Mouse (Mus musculus): ENCODE results near the gene Fbxo24. TPM values are rescaled to one million over a fixed set of nuclear protein-coding genes. Genes with fewer than 3 reads are reported as not detected.

Gene Fbxo24
- total and polyA plus RNA-seq, 3 experiments, result 0.89 to 2.6 (median 2.5) TPM

Other genes starting within 250 kb of the Fbxo24 start
- not detected for gene Zan, start 151.9 kb downstream of the Fbxo24 start, total RNA-seq (2021)
- gene Zan, start 151.9 kb downstream of the Fbxo24 start, polyA plus RNA-seq (2012; rRNA removed), result 0.01 TPM in 2 replicates
- 10 to 100 TPM; 23.0 to 31.7 TPM for gene Pop7, start 126.5 kb downstream of the Fbxo24 start, total RNA-seq (2021)
- 46.9 and 48.7 TPM in 2 replicates for gene Pop7, start 126.5 kb downstream of the Fbxo24 start, polyA plus RNA-seq (2012; rRNA removed)
- 10 to 100 TPM; 25.4 to 31.0 TPM for gene Gigyf1, start 110.5 kb downstream of the Fbxo24 start, total RNA-seq (2021)
- 37.1 and 38.0 TPM in 2 replicates for gene Gigyf1, start 110.5 kb downstream of the Fbxo24 start, polyA plus RNA-seq (2012; rRNA removed)
- not detected for gene Epo, start 95.8 kb downstream of the Fbxo24 start, total RNA-seq (2021)
- gene Epo, start 95.8 kb downstream of the Fbxo24 start, polyA plus RNA-seq (2012; rRNA removed), result not detected in 2 replicates
- 100 to 1,000 TPM; 553 to 611 TPM for gene Gnb2, start 95.5 kb downstream of the Fbxo24 start, total RNA-seq (2021)
- 1,578 and 1,712 TPM in 2 replicates for gene Gnb2, start 95.5 kb downstream of the Fbxo24 start, polyA plus RNA-seq (2012; rRNA removed)
- 1 to 10 TPM; 2.8 to 5.2 TPM for gene Actl6b, start 75.5 kb downstream of the Fbxo24 start, total RNA-seq (2021)
- 6.0 and 10.0 TPM in 2 replicates for gene Actl6b, start 75.5 kb downstream of the Fbxo24 start, polyA plus RNA-seq (2012; rRNA removed)
- 1 to 10 TPM; 1.1 to 1.9 TPM for gene Tfr2, start 59.2 kb downstream of the Fbxo24 start, total RNA-seq (2021)
- gene Tfr2, start 59.2 kb downstream of the Fbxo24 start, polyA plus RNA-seq (2012; rRNA removed), result 1.9 and 2.4 TPM in 2 replicates
- gene Mospd3, start 27.9 kb downstream of the Fbxo24 start, total RNA-seq (2021), result 10 to 100 TPM; 45.4 to 54.1 TPM
- gene Mospd3, start 27.9 kb downstream of the Fbxo24 start, polyA plus RNA-seq (2012; rRNA removed), result 211 TPM in 2 replicates
- gene Pcolce, start 15.2 kb downstream of the Fbxo24 start, total RNA-seq (2021), result 1,000 to 10,000 TPM; 1,014 to 1,197 TPM
- gene Pcolce, start 15.2 kb downstream of the Fbxo24 start, polyA plus RNA-seq (2012; rRNA removed), result 1,453 and 1,846 TPM in 2 replicates
- 10 to 100 TPM; 27.9 to 31.7 TPM for gene Lrch4, start 119 bp upstream of the Fbxo24 start, total RNA-seq (2021)
- 36.7 and 52.7 TPM in 2 replicates for gene Lrch4, start 119 bp upstream of the Fbxo24 start, polyA plus RNA-seq (2012; rRNA removed)
- 1 to 10 TPM; 6.4 to 7.4 TPM for gene Gm20605, start 173 bp upstream of the Fbxo24 start, total RNA-seq (2021)
- gene Gm20605, start 173 bp upstream of the Fbxo24 start, polyA plus RNA-seq (2012; rRNA removed), result 30.4 and 31.4 TPM in 2 replicates
- gene Sap25, start 12.3 kb upstream of the Fbxo24 start, total RNA-seq (2021), result 10 to 100 TPM in 1 of 2 experiments, 1 to 10 TPM in 1; 3.0 to 14.8 TPM
- 81.3 and 84.6 TPM in 2 replicates for gene Sap25, start 12.3 kb upstream of the Fbxo24 start, polyA plus RNA-seq (2012; rRNA removed)
- 10 to 100 TPM in 1 of 2 experiments, 1 to 10 TPM in 1; 9.6 to 14.2 TPM for gene Irs3, start 16.7 kb upstream of the Fbxo24 start, total RNA-seq (2021)
- gene Irs3, start 16.7 kb upstream of the Fbxo24 start, polyA plus RNA-seq (2012; rRNA removed), result 18.9 and 32.8 TPM in 2 replicates
- gene Agfg2, start 55.7 kb upstream of the Fbxo24 start, total RNA-seq (2021), result 10 to 100 TPM; 29.2 to 37.6 TPM
- 73.7 and 85.2 TPM in 2 replicates for gene Agfg2, start 55.7 kb upstream of the Fbxo24 start, polyA plus RNA-seq (2012; rRNA removed)
- gene Nyap1, start 112.6 kb upstream of the Fbxo24 start, total RNA-seq (2021), result 1 to 10 TPM; 2.2 to 6.0 TPM
- 7.3 and 8.9 TPM in 2 replicates for gene Nyap1, start 112.6 kb upstream of the Fbxo24 start, polyA plus RNA-seq (2012; rRNA removed)
- gene Tsc22d4, start 116.7 kb upstream of the Fbxo24 start, total RNA-seq (2021), result 10 to 100 TPM; 82.9 to 89.9 TPM
- 123 and 136 TPM in 2 replicates for gene Tsc22d4, start 116.7 kb upstream of the Fbxo24 start, polyA plus RNA-seq (2012; rRNA removed)
- 10 to 100 TPM; 16.1 to 40.1 TPM for gene Ppp1r35, start 149.8 kb upstream of the Fbxo24 start, total RNA-seq (2021)
- 61.5 and 83.6 TPM in 2 replicates for gene Ppp1r35, start 149.8 kb upstream of the Fbxo24 start, polyA plus RNA-seq (2012; rRNA removed)
- gene Mepce, start 158.7 kb upstream of the Fbxo24 start, total RNA-seq (2021), result 10 to 100 TPM; 43.9 to 46.4 TPM
- 29.9 and 35.4 TPM in 2 replicates for gene Mepce, start 158.7 kb upstream of the Fbxo24 start, polyA plus RNA-seq (2012; rRNA removed)
- gene Zcwpw1, start 158.8 kb upstream of the Fbxo24 start, total RNA-seq (2021), result 1 to 10 TPM; 2.0 to 2.2 TPM
- gene Zcwpw1, start 158.8 kb upstream of the Fbxo24 start, polyA plus RNA-seq (2012; rRNA removed), result 0.38 and 0.56 TPM in 2 replicates
- gene Pilra, start 207.3 kb upstream of the Fbxo24 start, total RNA-seq (2021), result 1 to 10 TPM; 1.8 to 4.7 TPM
- 2.0 and 2.5 TPM in 2 replicates for gene Pilra, start 207.3 kb upstream of the Fbxo24 start, polyA plus RNA-seq (2012; rRNA removed)
- gene Pilrb1, start 229.1 kb upstream of the Fbxo24 start, total RNA-seq (2021), result 1 to 10 TPM; 1.5 TPM
- gene Pilrb1, start 229.1 kb upstream of the Fbxo24 start, polyA plus RNA-seq (2012; rRNA removed), result 0.69 and 1.3 TPM in 2 replicates
- 1 to 10 TPM in 1 of 2 experiments, under 1 TPM in 1; 0.81 to 1.8 TPM for gene Pilrb2, start 242.8 kb upstream of the Fbxo24 start, total RNA-seq (2021)
- gene Pilrb2, start 242.8 kb upstream of the Fbxo24 start, polyA plus RNA-seq (2012; rRNA removed), result 1.1 and 3.8 TPM in 2 replicates

Measured in adrenal gland, adult 2 months (tissue).